Mouse (Mus musculus) WW6 (cell line): ENCODE measurements at regions not wholly inside any gene's neighbourhood (a gene's known extent, or its start where the extent isn't known, plus 50 kb on each side); places are given as distances from the start of the nearest gene placed in this dataset.

ENCODE experiments used
- DNase-seq: peaks from one replicate; pipeline ENCODE4 v3.0.0-alpha.2; 2013; ENCODE audit warnings: low read depth, low spot score

GRCm38 (mm10) chr3:52703751-52704150 lies 313.3 kb downstream of the Cog6 start:
- DNase-seq = no peak

- no peak for DNase-seq
These were observed 314.1 kb downstream of the Cog6 start for GRCm38 (mm10) chr3:52702962-52703361.

- DNase-seq = no peak
These were observed 315.4 kb downstream of the Cog6 start for GRCm38 (mm10) chr3:52701601-52702000.

GRCm38 (mm10) chr3:52693813-52694212 lies 323.2 kb downstream of the Cog6 start:
- no peak for DNase-seq

- no peak for DNase-seq
These were observed 331.4 kb downstream of the Cog6 start for GRCm38 (mm10) chr3:52685434-52686181.

GRCm38 (mm10) chr3:52680824-52681388 lies 336.1 kb downstream of the Cog6 start:
- DNase-seq = no peak

- DNase-seq = no peak
These were observed 340.0 kb downstream of the Cog6 start for GRCm38 (mm10) chr3:52676886-52677670.

- no peak for DNase-seq
These were observed 346.4 kb downstream of the Cog6 start for GRCm38 (mm10) chr3:52670628-52671028.

- no peak for DNase-seq
These were observed 353.9 kb downstream of the Cog6 start for GRCm38 (mm10) chr3:52663161-52663602.

GRCm38 (mm10) chr3:52662164-52662908 lies 354.7 kb downstream of the Cog6 start:
- DNase-seq = no peak

- DNase-seq = no peak
These were observed 364.0 kb downstream of the Cog6 start for GRCm38 (mm10) chr3:52653006-52653405.

GRCm38 (mm10) chr3:52652476-52652870 lies 364.6 kb downstream of the Cog6 start:
- no peak for DNase-seq

GRCm38 (mm10) chr3:52651862-52652475 lies 365.1 kb downstream of the Cog6 start:
- DNase-seq = no peak

GRCm38 (mm10) chr3:52650071-52650470 lies 367.0 kb downstream of the Cog6 start:
- DNase-seq = no peak

- DNase-seq = no peak
These were observed 368.1 kb downstream of the Cog6 start for GRCm38 (mm10) chr3:52648836-52649500.

- no peak for DNase-seq
These were observed 369.1 kb downstream of the Cog6 start for GRCm38 (mm10) chr3:52647900-52648299.

GRCm38 (mm10) chr3:52647161-52647692 lies 369.8 kb downstream of the Cog6 start:
- DNase-seq = no peak

GRCm38 (mm10) chr3:52645156-52645555 lies 371.9 kb downstream of the Cog6 start:
- DNase-seq = no peak

- DNase-seq = no peak
These were observed 372.6 kb downstream of the Cog6 start for GRCm38 (mm10) chr3:52644178-52645128.
